Mouse (Mus musculus): Measurements from ENCODE around the gene Tnfrsf13c. TPM values are rescaled to one million over a fixed set of nuclear protein-coding genes. Genes with fewer than 3 reads are reported as not detected.

The Tnfrsf13c gene
- polyA plus RNA-seq, 1 experiment from 2014 or later = 2.3 TPM

- no peaks in the 10 kb centered on the region for H3K9me3 ChIP-seq (ENCODE audit: low read length)
- peaks cover 38% of the 10 kb centered on the region for H3K36me3 ChIP-seq (replicated peaks; ENCODE audit: insufficient read depth, low read length)
- DNase-seq (no peak), ATAC-seq (peak; percentile 54)
- peaks cover 23% of the 10 kb centered on the region for H3K27me3 ChIP-seq (ENCODE audit: insufficient read depth, low read length)
- H3K4me1 ChIP-seq (ENCODE audit: insufficient read depth) = peaks cover 6% of the 10 kb centered on the region
- H3K4me3 ChIP-seq (ENCODE audit: low read depth, low read length) = no peak overlapping the region
- H3K4me2 ChIP-seq (ENCODE audit: low read depth, low read length) = no peak overlapping the region; the same call in none of the 2 replicates
- no peak overlapping the region; the same call in 1 of the 2 replicates for H3K9ac ChIP-seq (replicated peaks)
- no peak overlapping the region for H3K27ac ChIP-seq (ENCODE audit: low read depth)
- 62% methylated on average over 9 of the region's 9 CpGs for WGBS (ENCODE audit: insufficient replicate concordance)
- TF ChIP-seq EP300 (IDR thresholded peaks at IDR 0.05; ENCODE audit: low read depth) = no peak
- no peak for TF ChIP-seq CTCF (IDR thresholded peaks at IDR 0.05; ENCODE audit: low read depth)
Observed at GRCm38 (mm10) chr15:82206365-82207104, 17.6 kb downstream of the Tnfrsf13c start.

- no peak for TF ChIP-seq CTCF (IDR thresholded peaks at IDR 0.05; ENCODE audit: low read depth)
- TF ChIP-seq EP300 (IDR thresholded peaks at IDR 0.05; ENCODE audit: low read depth) = no peak
- Histone ChIP-seq H3K4me1 (ENCODE audit: insufficient read depth) (peaks cover 6% of the 10 kb centered on the region), H3K4me2 (ENCODE audit: low read depth, low read length) (no peak overlapping the region), H3K9ac (replicated peaks) (no peak overlapping the region), H3K4me3 (ENCODE audit: low read depth, low read length) (no peak overlapping the region), H3K9me3 (ENCODE audit: low read length) (no peaks in the 10 kb centered on the region), H3K27me3 (ENCODE audit: insufficient read depth, low read length) (peaks cover 6% of the 10 kb centered on the region; the same call in 1 of the 2 replicates), H3K36me3 (replicated peaks; ENCODE audit: insufficient read depth, low read length) (peaks cover 53% of the 10 kb centered on the region), H3K27ac (ENCODE audit: low read depth) (no peak overlapping the region)
- no peak for DNase-seq
- 72% methylated on average over 10 of the region's 10 CpGs for WGBS (ENCODE audit: insufficient replicate concordance)
- no peak for ATAC-seq
Observed at GRCm38 (mm10) chr15:82204680-82205371, 19.3 kb downstream of the Tnfrsf13c start.

- WGBS (ENCODE audit: insufficient replicate concordance) = 90% methylated on average over 20 of the region's 20 CpGs
- H3K36me3 ChIP-seq (replicated peaks; ENCODE audit: insufficient read depth, low read length) = peaks cover 62% of the 10 kb centered on the region
- ATAC-seq = no peak
Observed at GRCm38 (mm10) chr15:82203611-82204351, 20.4 kb downstream of the Tnfrsf13c start.

GRCm38 (mm10) chr15:82203090-82203489 lies 21.1 kb downstream of the Tnfrsf13c start:
- no peak for ATAC-seq
- no peak for TF ChIP-seq CTCF (IDR thresholded peaks at IDR 0.05; ENCODE audit: low read depth)
- no peak for TF ChIP-seq EP300 (IDR thresholded peaks at IDR 0.05; ENCODE audit: low read depth)
- WGBS (ENCODE audit: insufficient replicate concordance) = 93% methylated on average over 10 of the region's 10 CpGs

More at GRCm38 (mm10) chr15:82203611-82204351, 20.4 kb downstream of the Tnfrsf13c start:
- TF ChIP-seq EP300 (IDR thresholded peaks at IDR 0.05; ENCODE audit: low read depth) (no peak), CTCF (IDR thresholded peaks at IDR 0.05; ENCODE audit: low read depth) (no peak)
- Histone ChIP-seq H3K4me2 (ENCODE audit: low read depth, low read length) (no peak overlapping the region), H3K9me3 (ENCODE audit: low read length) (no peaks in the 10 kb centered on the region), H3K4me1 (ENCODE audit: insufficient read depth) (peaks cover 6% of the 10 kb centered on the region), H3K4me3 (ENCODE audit: low read depth, low read length) (no peak overlapping the region), H3K27ac (ENCODE audit: low read depth) (no peak overlapping the region), H3K27me3 (ENCODE audit: insufficient read depth, low read length) (no peaks in the 10 kb centered on the region), H3K9ac (replicated peaks) (no peak overlapping the region)
- no peak for DNase-seq

GRCm38 (mm10) chr15:82202086-82202485 lies 22.1 kb downstream of the Tnfrsf13c start:
- Histone ChIP-seq H3K9me3 (ENCODE audit: low read length) (no peaks in the 10 kb centered on the region), H3K4me2 (ENCODE audit: low read depth, low read length) (no peak overlapping the region), H3K27ac (ENCODE audit: low read depth) (no peak overlapping the region), H3K27me3 (ENCODE audit: insufficient read depth, low read length) (no peaks in the 10 kb centered on the region), H3K36me3 (replicated peaks; ENCODE audit: insufficient read depth, low read length) (peaks cover 79% of the 10 kb centered on the region), H3K4me3 (ENCODE audit: low read depth, low read length) (no peak overlapping the region), H3K9ac (replicated peaks) (no peak overlapping the region), H3K4me1 (ENCODE audit: insufficient read depth) (peaks cover 6% of the 10 kb centered on the region)
- DNase-seq = no peak
- WGBS (ENCODE audit: insufficient replicate concordance) = 88% methylated on average over 6 of the region's 6 CpGs
- TF ChIP-seq EP300 (IDR thresholded peaks at IDR 0.05; ENCODE audit: low read depth) (no peak), CTCF (IDR thresholded peaks at IDR 0.05; ENCODE audit: low read depth) (no peak)
- ATAC-seq = no peak

More at GRCm38 (mm10) chr15:82203090-82203489, 21.1 kb downstream of the Tnfrsf13c start:
- H3K9me3 ChIP-seq (ENCODE audit: low read length) = no peaks in the 10 kb centered on the region
- H3K9ac ChIP-seq (replicated peaks) = no peak overlapping the region
- H3K4me3 ChIP-seq (ENCODE audit: low read depth, low read length) = no peak overlapping the region
- H3K27me3 ChIP-seq (ENCODE audit: insufficient read depth, low read length) = no peaks in the 10 kb centered on the region
- peaks cover 69% of the 10 kb centered on the region for H3K36me3 ChIP-seq (replicated peaks; ENCODE audit: insufficient read depth, low read length)
- H3K4me2 ChIP-seq (ENCODE audit: low read depth, low read length) = no peak overlapping the region
- no peak overlapping the region for H3K27ac ChIP-seq (ENCODE audit: low read depth)
- no peak for DNase-seq
- H3K4me1 ChIP-seq (ENCODE audit: insufficient read depth) = peaks cover 6% of the 10 kb centered on the region

GRCm38 (mm10) chr15:82199546-82199945 lies 24.6 kb downstream of the Tnfrsf13c start:
- Histone ChIP-seq H3K4me1 (ENCODE audit: insufficient read depth) (no peaks in the 10 kb centered on the region), H3K9ac (replicated peaks) (no peak overlapping the region), H3K27ac (ENCODE audit: low read depth) (no peak overlapping the region), H3K4me2 (ENCODE audit: low read depth, low read length) (no peak overlapping the region), H3K36me3 (replicated peaks; ENCODE audit: insufficient read depth, low read length) (peaks cover 91% of the 10 kb centered on the region), H3K27me3 (ENCODE audit: insufficient read depth, low read length) (no peaks in the 10 kb centered on the region), H3K4me3 (ENCODE audit: low read depth, low read length) (no peak overlapping the region), H3K9me3 (ENCODE audit: low read length) (no peaks in the 10 kb centered on the region)
- 90% methylated on average over 12 of the region's 12 CpGs for WGBS (ENCODE audit: insufficient replicate concordance)
- no peak for TF ChIP-seq EP300 (IDR thresholded peaks at IDR 0.05; ENCODE audit: low read depth)
- TF ChIP-seq CTCF (IDR thresholded peaks at IDR 0.05; ENCODE audit: low read depth) = no peak
- DNase-seq (no peak), ATAC-seq (no peak)
